Mouse (Mus musculus): ENCODE data around the gene Rps28. TPM values are rescaled to one million over a fixed set of nuclear protein-coding genes. Genes with fewer than 3 reads are reported as not detected.

The Rps28 gene
- polyA plus RNA-seq, 1 experiment from 2014 or later, result 534 TPM

Other genes starting within 250 kb of the Rps28 start
- gene Zfp414, start 195.5 kb downstream of the Rps28 start, polyA plus RNA-seq (2015; fragmentation: Nextera tagmentation; extraction: Ambion mirVana), result 56.1 and 62.3 TPM in 2 replicates
- 0.61 TPM in 1 of 2 replicates, not detected in the other for gene Pram1, start 186.5 kb downstream of the Rps28 start, polyA plus RNA-seq (2015; fragmentation: Nextera tagmentation; extraction: Ambion mirVana)
- 161 and 203 TPM in 2 replicates for gene Hnrnpm, start 137.7 kb downstream of the Rps28 start, polyA plus RNA-seq (2015; fragmentation: Nextera tagmentation; extraction: Ambion mirVana)
- gene March2, start 105.9 kb downstream of the Rps28 start, polyA plus RNA-seq (2015; fragmentation: Nextera tagmentation; extraction: Ambion mirVana), result 77.4 and 81.5 TPM in 2 replicates
- gene Rab11b, start 64.0 kb downstream of the Rps28 start, polyA plus RNA-seq (2015; fragmentation: Nextera tagmentation; extraction: Ambion mirVana), result 519 and 596 TPM in 2 replicates
- gene Angptl4, start 42.7 kb downstream of the Rps28 start, polyA plus RNA-seq (2015; fragmentation: Nextera tagmentation; extraction: Ambion mirVana), result 21.6 and 23.3 TPM in 2 replicates
- gene Kank3, start 14.0 kb downstream of the Rps28 start, polyA plus RNA-seq (2015; fragmentation: Nextera tagmentation; extraction: Ambion mirVana), result 46.7 and 48.5 TPM in 2 replicates
- gene Ndufa7, start within 50 bp of the Rps28 start, polyA plus RNA-seq (2015; fragmentation: Nextera tagmentation; extraction: Ambion mirVana), result 515 and 564 TPM in 2 replicates
- gene Cd320, start 18.5 kb upstream of the Rps28 start, polyA plus RNA-seq (2015; fragmentation: Nextera tagmentation; extraction: Ambion mirVana), result 53.9 and 56.1 TPM in 2 replicates
- gene Gm7029, start 49.3 kb upstream of the Rps28 start, polyA plus RNA-seq (2015; fragmentation: Nextera tagmentation; extraction: Ambion mirVana), result not detected in 2 replicates
- 2.0 and 3.5 TPM in 2 replicates for gene Kifc1, start 66.1 kb upstream of the Rps28 start, polyA plus RNA-seq (2015; fragmentation: Nextera tagmentation; extraction: Ambion mirVana)
- gene Platr17, start 80.6 kb upstream of the Rps28 start, polyA plus RNA-seq (2015; fragmentation: Nextera tagmentation; extraction: Ambion mirVana), result 0.93 and 1.2 TPM in 2 replicates
- gene Daxx, start 84.9 kb upstream of the Rps28 start, polyA plus RNA-seq (2015; fragmentation: Nextera tagmentation; extraction: Ambion mirVana), result 50.7 and 58.5 TPM in 2 replicates
- 35.3 and 51.3 TPM in 2 replicates for gene Tapbp, start 91.3 kb upstream of the Rps28 start, polyA plus RNA-seq (2015; fragmentation: Nextera tagmentation; extraction: Ambion mirVana)
- gene Zbtb22, start 91.3 kb upstream of the Rps28 start, polyA plus RNA-seq (2015; fragmentation: Nextera tagmentation; extraction: Ambion mirVana), result 13.7 and 15.8 TPM in 2 replicates
- 56.8 and 58.8 TPM in 2 replicates for gene Rgl2, start 105.0 kb upstream of the Rps28 start, polyA plus RNA-seq (2015; fragmentation: Nextera tagmentation; extraction: Ambion mirVana)
- 173 and 183 TPM in 2 replicates for gene Pfdn6, start 115.8 kb upstream of the Rps28 start, polyA plus RNA-seq (2015; fragmentation: Nextera tagmentation; extraction: Ambion mirVana)
- gene Wdr46, start 116.1 kb upstream of the Rps28 start, polyA plus RNA-seq (2015; fragmentation: Nextera tagmentation; extraction: Ambion mirVana), result 25.1 and 29.3 TPM in 2 replicates
- gene B3galt4, start 126.9 kb upstream of the Rps28 start, polyA plus RNA-seq (2015; fragmentation: Nextera tagmentation; extraction: Ambion mirVana), result 11.9 and 13.1 TPM in 2 replicates
- 72.3 and 75.7 TPM in 2 replicates for gene Vps52, start 131.2 kb upstream of the Rps28 start, polyA plus RNA-seq (2015; fragmentation: Nextera tagmentation; extraction: Ambion mirVana)
- 778 and 1,050 TPM in 2 replicates for gene Rps18, start 131.4 kb upstream of the Rps28 start, polyA plus RNA-seq (2015; fragmentation: Nextera tagmentation; extraction: Ambion mirVana)
- gene H2-K1, start 175.8 kb upstream of the Rps28 start, polyA plus RNA-seq (2015; fragmentation: Nextera tagmentation; extraction: Ambion mirVana), result 19.8 and 88.0 TPM in 2 replicates
- 21.9 and 24.4 TPM in 2 replicates for gene Ring1, start 200.1 kb upstream of the Rps28 start, polyA plus RNA-seq (2015; fragmentation: Nextera tagmentation; extraction: Ambion mirVana)
- 68.4 and 71.4 TPM in 2 replicates for gene H2-Ke6, start 203.5 kb upstream of the Rps28 start, polyA plus RNA-seq (2015; fragmentation: Nextera tagmentation; extraction: Ambion mirVana)
- 167 and 170 TPM in 2 replicates for gene Slc39a7, start 207.1 kb upstream of the Rps28 start, polyA plus RNA-seq (2015; fragmentation: Nextera tagmentation; extraction: Ambion mirVana)
- 54.4 and 57.7 TPM in 2 replicates for gene Rxrb, start 207.2 kb upstream of the Rps28 start, polyA plus RNA-seq (2015; fragmentation: Nextera tagmentation; extraction: Ambion mirVana)
- gene Col11a2, start 214.9 kb upstream of the Rps28 start, polyA plus RNA-seq (2015; fragmentation: Nextera tagmentation; extraction: Ambion mirVana), result 8.3 and 9.4 TPM in 2 replicates

All from neural tube, embryonic 15.5 days (tissue).